9 mouse cellular contexts compared by ENCODE assay signal in genomic region chr11:74841366-74841765, GRCm38 (mm10). TPM values are rescaled to one million over a fixed set of nuclear protein-coding genes. Genes with fewer than 3 reads are reported as not detected.
DNase-seq lines count a peak whose midpoint lies in the region; ATAC-seq and TF ChIP-seq lines count a peak whose summit lies in the region.
"Had no signal": no experiment of that assay in that cellular context is flagged by ENCODE, and none has a peak within 500 bp of the region (broad histone marks: within the 10 kb centered on the region; RNA-seq: fewer than 3 reads in every experiment).

No protein-coding gene starts in this region.

- H3K9me3 ChIP-seq in midbrain, embryonic 13.5 days = no peaks in the 10 kb centered on the region
- no peaks in the 10 kb centered on the region for H3K9me3 ChIP-seq in midbrain, embryonic 14.5 days (ENCODE audit: control insufficient read depth, low read length)
- H3K9me3 ChIP-seq in heart, embryonic 16.5 days (replicated peaks; ENCODE audit: control insufficient read depth, low read length) = peaks cover 4% of the 10 kb centered on the region

- H3K4me1 ChIP-seq in midbrain, embryonic 13.5 days (replicated peaks) = peaks cover 26% of the 10 kb centered on the region
- H3K4me1 ChIP-seq in midbrain, embryonic 14.5 days (ENCODE audit: control insufficient read depth, insufficient read depth, low read length) = peaks cover 10% of the 10 kb centered on the region
- peaks cover 26% of the 10 kb centered on the region for H3K4me1 ChIP-seq in heart, embryonic 16.5 days (ENCODE audit: control insufficient read depth, insufficient read depth, low read length)

- H3K36me3 ChIP-seq in midbrain, embryonic 13.5 days = peaks cover 61% of the 10 kb centered on the region
- H3K36me3 ChIP-seq in midbrain, embryonic 14.5 days (ENCODE audit: control insufficient read depth, insufficient read depth, low read length) = peaks cover 49% of the 10 kb centered on the region
- H3K36me3 ChIP-seq in heart, embryonic 16.5 days (ENCODE audit: control insufficient read depth, insufficient read depth) = peaks cover 15% of the 10 kb centered on the region

- DNase-seq in gastrocnemius, adult 2 months = no peak
- DNase-seq in gastrocnemius, adult 18-20 months (ENCODE audit: low spot score) = no peak
- DNase-seq in midbrain, embryonic 14.5 days = no peak
- peak; percentile 82 to 89 for DNase-seq in kidney, postnatal 36 days
- no peak for DNase-seq in layer of hippocampus, postnatal 36 days
- no peak for DNase-seq in urinary bladder, postnatal 25 days (ENCODE audit: low spot score)

- intact Hi-C loops in gastrocnemius, adult 2 months (cut with DNase I) = loop anchor here (10.0 kb wide), 1 partner anchor 117 kb away; the partner anchor contains the start of gene Pafah1b1

- no peak for TF ChIP-seq CTCF in gastrocnemius, adult 2 months (IDR thresholded peaks at IDR 0.05)

- ATAC-seq in midbrain, embryonic 13.5 days = no peak
- no peak for ATAC-seq in midbrain, embryonic 14.5 days (ENCODE audit: low FRiP score, low TSS enrichment)
- ATAC-seq in heart, embryonic 16.5 days (replicated peaks; ENCODE audit: extremely low read depth, insufficient read depth, low FRiP score) = no peak

- H3K4me2 ChIP-seq in midbrain, embryonic 13.5 days (replicated peaks) = no peak overlapping the region
- H3K4me2 ChIP-seq in midbrain, embryonic 14.5 days (ENCODE audit: low read length) = no peak overlapping the region
- H3K4me2 ChIP-seq in heart, embryonic 16.5 days (ENCODE audit: low read depth, low read length) = no peak overlapping the region

- peak overlapping the region; percentile 46 for H3K27ac ChIP-seq in gastrocnemius, adult 2 months
- no peak overlapping the region for H3K27ac ChIP-seq in midbrain, embryonic 13.5 days
- no peak overlapping the region for H3K27ac ChIP-seq in midbrain, embryonic 14.5 days (replicated peaks; ENCODE audit: low read depth, low read length)
- peak overlapping the region; percentile 59 for H3K27ac ChIP-seq in heart, embryonic 16.5 days (ENCODE audit: low read length)
- H3K27ac ChIP-seq: liver, embryonic 14.5 days had no signal

- no peak overlapping the region for H3K4me3 ChIP-seq in gastrocnemius, adult 2 months
- no peak overlapping the region for H3K4me3 ChIP-seq in midbrain, embryonic 13.5 days (replicated peaks)
- no peak overlapping the region for H3K4me3 ChIP-seq in midbrain, embryonic 14.5 days (replicated peaks; ENCODE audit: low read depth, low read length)
- H3K4me3 ChIP-seq in heart, embryonic 16.5 days (ENCODE audit: low read length) = no peak overlapping the region

- WGBS in midbrain, embryonic 13.5 days = 60% methylated on average over 9 of the region's 9 CpGs
- WGBS in midbrain, embryonic 14.5 days = 53% methylated on average over 9 of the region's 9 CpGs
- WGBS in heart, embryonic 16.5 days = 67% methylated on average over 9 of the region's 9 CpGs

- H3K9ac ChIP-seq in midbrain, embryonic 13.5 days (replicated peaks) = 0 out of 2 replicates have a peak overlapping the region, but pooled peaks have one; percentile 1
- H3K9ac ChIP-seq in midbrain, embryonic 14.5 days (replicated peaks; ENCODE audit: low read length) = no peak overlapping the region
- H3K9ac ChIP-seq in heart, embryonic 16.5 days (ENCODE audit: low read length) = 0 out of 2 replicates have a peak overlapping the region, but pooled peaks have one; percentile 39
- H3K9ac ChIP-seq: liver, embryonic 14.5 days had no signal

- H3K27me3 ChIP-seq in midbrain, embryonic 13.5 days = 0 out of 2 replicates have a peak, but pooled peaks cover 3% of the 10 kb centered on the region
- H3K27me3 ChIP-seq in midbrain, embryonic 14.5 days (ENCODE audit: control insufficient read depth, insufficient read depth, low read length) = no peaks in the 10 kb centered on the region
- no peaks in the 10 kb centered on the region for H3K27me3 ChIP-seq in heart, embryonic 16.5 days (ENCODE audit: control insufficient read depth, insufficient read depth, low read length)

RNA-seq across cellular contexts. Expression of gene Mnt, which starts 10.6 kb away (rescaled TPM):
- total RNA-seq in gastrocnemius, adult 2 months (2021) = 10 to 100 TPM in 1 of 2 experiments, 1 to 10 TPM in 1; 6.1 to 11.6 TPM
- total RNA-seq in gastrocnemius, adult 18-20 months (2021) = 1 to 10 TPM; 4.8 to 7.0 TPM
- 8.4 and 9.1 TPM in 2 replicates for polyA plus RNA-seq in midbrain, embryonic 13.5 days (2015; fragmentation: Nextera tagmentation; extraction: Ambion mirVana)
- polyA plus RNA-seq in midbrain, embryonic 14.5 days (2014; fragmentation: Nextera tagmentation; extraction: Ambion mirVana) = 9.8 and 10.3 TPM in 2 replicates
- polyA plus RNA-seq in heart, embryonic 16.5 days (2015; fragmentation: Nextera tagmentation; extraction: Ambion mirVana) = 3.0 and 3.3 TPM in 2 replicates
- 10 to 100 TPM; 28.3 to 30.5 TPM for total RNA-seq in layer of hippocampus, postnatal 36 days (2021)

RNA-seq across cellular contexts. Expression of gene Sgsm2, which starts 55.5 kb away (rescaled TPM):
- total RNA-seq in gastrocnemius, adult 2 months (2021) = 1 to 10 TPM; 2.1 TPM
- 1 to 10 TPM; 1.6 to 2.4 TPM for total RNA-seq in gastrocnemius, adult 18-20 months (2021)
- polyA plus RNA-seq in midbrain, embryonic 13.5 days (2015; fragmentation: Nextera tagmentation; extraction: Ambion mirVana) = 18.8 and 20.8 TPM in 2 replicates
- polyA plus RNA-seq in midbrain, embryonic 14.5 days (2014; fragmentation: Nextera tagmentation; extraction: Ambion mirVana) = 24.3 and 25.7 TPM in 2 replicates
- polyA plus RNA-seq in heart, embryonic 16.5 days (2015; fragmentation: Nextera tagmentation; extraction: Ambion mirVana) = 4.7 and 4.9 TPM in 2 replicates
- total RNA-seq in layer of hippocampus, postnatal 36 days (2021) = 10 to 100 TPM; 88.1 to 89.4 TPM

RNA-seq across cellular contexts. Expression of gene Tsr1, which starts 56.5 kb away (rescaled TPM):
- total RNA-seq in gastrocnemius, adult 2 months (2021) = 10 to 100 TPM; 24.7 to 28.9 TPM
- total RNA-seq in gastrocnemius, adult 18-20 months (2021) = 10 to 100 TPM; 22.8 to 26.7 TPM
- 28.1 and 32.1 TPM in 2 replicates for polyA plus RNA-seq in midbrain, embryonic 13.5 days (2015; fragmentation: Nextera tagmentation; extraction: Ambion mirVana)
- polyA plus RNA-seq in midbrain, embryonic 14.5 days (2014; fragmentation: Nextera tagmentation; extraction: Ambion mirVana) = 25.6 and 31.0 TPM in 2 replicates
- polyA plus RNA-seq in heart, embryonic 16.5 days (2015; fragmentation: Nextera tagmentation; extraction: Ambion mirVana) = 24.7 and 25.2 TPM in 2 replicates
- 10 to 100 TPM; 33.3 to 34.4 TPM for total RNA-seq in layer of hippocampus, postnatal 36 days (2021)

Comparison
In these comparisons a context has a peak if more than half of its experiments do, and no peak if none do; other contexts are left out.
1. DNase-seq: peak in kidney, postnatal 36 days (2 of 2); none in gastrocnemius, adult 2 months (single experiment), gastrocnemius, adult 18-20 months (single experiment), midbrain, embryonic 14.5 days (single experiment), layer of hippocampus, postnatal 36 days (0 of 2) and urinary bladder, postnatal 25 days (single experiment).
2. H3K27ac ChIP-seq: peak in gastrocnemius, adult 2 months (single experiment) and heart, embryonic 16.5 days (single experiment); none in midbrain, embryonic 13.5 days (single experiment) and midbrain, embryonic 14.5 days (single experiment).
3. RNA of gene Sgsm2, which starts 55.5 kb away (total RNA-seq): 88.1 to 89.4 TPM in layer of hippocampus, postnatal 36 days; 1.6 to 2.4 TPM in gastrocnemius, adult 18-20 months and 2.1 TPM in gastrocnemius, adult 2 months; every median in the first group is over 10 times any median in the second.